Mouse (Mus musculus): Measurements from ENCODE around the gene Tnxb.

DNA sequence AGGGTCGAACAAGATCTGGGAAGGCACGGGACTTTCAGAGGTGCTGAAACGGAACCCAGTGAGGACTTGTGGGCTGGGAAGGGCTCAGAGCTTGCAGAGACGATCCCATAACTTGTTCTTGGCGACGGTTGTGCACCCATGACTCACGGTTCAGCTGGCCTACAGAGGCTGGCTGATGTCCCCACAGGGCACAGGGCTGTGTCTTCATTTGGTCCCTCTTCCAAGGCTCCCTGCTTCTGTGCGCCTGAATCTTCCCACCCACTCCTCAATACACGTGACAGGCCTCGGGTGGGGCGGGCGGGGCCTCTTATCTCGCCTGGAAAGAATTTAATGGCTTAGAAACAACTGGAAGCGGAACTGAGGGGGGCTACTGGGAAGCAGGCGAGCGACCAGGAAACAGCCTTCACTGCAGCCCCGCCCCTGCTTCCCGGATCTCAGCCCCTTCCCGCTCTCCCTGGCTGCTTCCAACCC is 9.2 kb upstream of the Tnxb start:
- TF ChIP-seq CTCF (IDR thresholded peaks at IDR 0.05; ENCODE audit: extremely low read depth, insufficient read depth, insufficient read length, insufficient replicate concordance) (no peak), POLR2A (IDR thresholded peaks at IDR 0.05; ENCODE audit: low read depth, low read length) (no peak)

Measured in spleen, adult 2 months (tissue).